Mouse (Mus musculus): ENCODE measurements around the gene Gdf7. TPM values are rescaled to one million over a fixed set of nuclear protein-coding genes. Genes with fewer than 3 reads are reported as not detected.

Gene Gdf7
- not detected for total RNA-seq (2023)

DNA sequence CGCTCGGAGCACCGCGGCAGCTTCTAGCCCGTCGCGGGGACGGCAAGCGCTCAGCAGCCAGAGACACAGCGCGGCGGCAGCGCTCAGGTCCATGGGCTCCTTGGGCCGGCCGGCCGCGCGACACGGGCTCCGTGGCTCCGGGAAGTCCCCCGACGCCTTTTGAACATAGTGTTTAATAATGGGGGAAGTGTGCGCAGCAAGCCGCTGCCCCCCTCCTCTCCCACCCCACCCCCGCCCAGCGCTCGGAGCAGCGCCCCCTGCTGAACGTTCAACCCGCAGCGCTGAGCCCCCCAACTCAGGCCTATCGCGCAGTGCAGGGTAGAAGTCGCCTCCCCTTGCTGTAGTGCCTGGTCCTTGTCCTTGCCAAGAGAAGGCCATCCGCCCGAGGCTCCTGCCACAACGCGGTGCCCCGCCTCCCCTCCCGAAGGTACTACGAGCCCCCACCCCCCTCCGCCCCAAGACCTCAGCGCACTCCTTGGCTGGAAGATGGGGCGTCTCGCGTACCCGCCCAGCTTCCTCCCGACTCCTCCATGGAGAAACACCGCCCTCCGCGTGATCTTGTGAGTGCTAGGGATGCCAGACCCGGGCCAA is at the start of gene Gdf7:
TSS of gene Gdf7 (minus strand) at position 114 of the 591 bp plus-strand sequence.

GRCm38 (mm10) chr12:8313270-8313771 is 11.6 kb upstream of the Gdf7 start, which contains the start of gene Hs1bp3:
Hs1bp3 (plus strand) TSS chr12:8313432.

Other genes with a start within 250 kb of the Gdf7 start
- 10 to 100 TPM; 25.4 to 30.2 TPM for gene Ldah, start 93.8 kb downstream of the Gdf7 start, total RNA-seq (2023)
- 10 to 100 TPM; 13.9 to 19.0 TPM for gene Hs1bp3, start 11.5 kb upstream of the Gdf7 start, total RNA-seq (2023)
- 100 to 1,000 TPM; 604 to 875 TPM for gene Rhob, start 198.1 kb upstream of the Gdf7 start, total RNA-seq (2023)

Data from neutrophil, adult 59 days (primary cell).